Mouse (Mus musculus) mesoderm, embryonic 11.5 days (tissue): ENCODE measurements at regions not wholly inside any gene's neighbourhood (a gene's known extent, or its start where the extent isn't known, plus 50 kb on each side); places are given as distances from the start of the nearest gene placed in this dataset.
A peak's percentile ranks its signal among the peaks of the same experiment; 100 is the strongest.
"Not testable (repeated sequence)": the region's sequence is repeated elsewhere in the genome, so short reads cannot be mapped to it uniquely, and the experiment has no call there.

ENCODE experiments used
- DNase-seq: peaks from one replicate; pipeline ENCODE4 v3.0.0-alpha.2; 2012; ENCODE audit warnings: low read depth, low spot score

- DNase-seq, result no peak
Measured at GRCm38 (mm10) chr13:74969244-74969643, 120.4 kb upstream of the Pcsk1 start.

DNA sequence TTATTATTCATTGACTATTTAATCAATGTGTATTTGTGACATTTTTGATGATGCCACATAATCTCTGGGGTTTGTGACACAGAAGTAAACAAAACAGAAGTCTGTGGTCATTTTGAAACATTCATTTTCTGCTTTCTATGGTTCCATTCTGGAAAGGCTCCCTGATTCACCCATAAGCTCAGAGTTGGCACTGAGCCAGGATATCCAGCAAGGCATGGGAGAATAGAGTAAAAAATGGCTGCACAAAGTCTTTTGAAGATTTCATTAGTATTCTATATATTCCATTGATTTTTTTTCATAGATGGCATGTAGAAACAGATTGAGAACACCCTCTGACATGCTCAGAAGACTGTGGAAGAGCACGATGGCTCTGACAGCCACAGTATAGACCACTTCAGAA lies 133.8 kb upstream of the Pcsk1 start:
- DNase-seq, result no peak

- not testable (repeated sequence) for DNase-seq
Measured at GRCm38 (mm10) chr13:74913655-74914054, 105.0 kb upstream of the Cast start.

DNA sequence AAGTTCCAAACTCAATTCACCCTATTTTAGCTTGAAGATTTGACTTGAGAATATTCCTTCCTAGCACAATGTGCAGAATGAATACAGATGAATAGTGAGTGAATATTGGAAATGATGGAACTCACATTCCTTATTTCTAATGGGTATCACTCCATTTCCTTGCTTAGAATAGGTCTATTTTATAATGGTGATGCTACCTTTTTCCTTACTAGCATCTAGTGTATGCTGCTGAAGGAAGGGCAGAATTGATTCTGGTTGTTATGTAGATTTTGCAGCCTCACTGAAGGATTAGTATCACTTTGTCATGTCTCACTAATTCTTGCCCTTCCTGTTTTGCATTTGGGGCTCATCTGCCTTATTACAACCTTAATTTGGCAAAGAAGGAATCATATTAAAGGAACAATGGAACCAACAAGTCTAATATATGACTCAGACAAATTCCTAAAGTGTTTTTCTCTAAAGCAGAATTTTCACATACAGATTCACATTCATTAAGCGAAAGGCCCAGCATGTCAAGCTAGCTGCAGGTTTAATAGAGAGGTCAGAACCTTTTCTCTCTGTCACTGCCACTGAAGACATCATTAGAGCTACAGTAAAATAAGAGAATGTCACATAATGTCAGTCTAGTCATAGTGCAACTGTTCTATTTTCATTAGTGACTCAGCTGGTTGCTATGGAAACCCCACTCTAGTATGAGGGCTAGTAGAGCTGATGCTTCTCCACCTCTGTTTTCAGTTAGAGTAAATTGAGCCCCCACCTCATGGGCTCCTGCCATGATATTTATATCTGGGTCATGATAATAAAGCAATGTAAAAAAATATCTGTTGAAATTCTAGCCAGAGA lies 94.8 kb upstream of the Cast start:
- peak; percentile 10 for DNase-seq

- no peak for DNase-seq
Measured at GRCm38 (mm10) chr13:74889859-74890469, 81.4 kb upstream of the Cast start.

DNA sequence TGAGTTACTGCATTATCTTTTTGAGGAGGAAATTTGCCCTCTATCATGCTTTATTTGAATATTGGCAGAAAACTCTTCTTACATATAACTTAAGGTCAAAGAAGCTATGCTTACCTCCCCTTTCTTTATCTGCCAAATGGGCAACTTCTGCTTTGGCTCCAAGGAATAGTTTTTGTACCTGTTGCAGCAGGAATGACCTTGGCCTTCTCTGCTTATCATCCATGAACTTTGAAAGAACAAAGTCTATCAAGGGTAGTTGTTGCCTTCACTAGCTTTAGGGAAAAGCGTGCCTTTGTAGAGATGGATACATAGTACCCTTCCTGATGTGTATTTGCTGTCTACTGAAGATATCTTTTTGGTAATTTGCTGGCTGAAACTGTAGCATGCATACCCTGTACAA lies 59.1 kb upstream of the Cast start:
- DNase-seq, result no peak

- DNase-seq, result no peak
Measured at GRCm38 (mm10) chr13:74864000-74864399, 55.4 kb upstream of the Cast start.

- peak; percentile 1 for DNase-seq
Measured at GRCm38 (mm10) chr13:74861373-74861970, 52.9 kb upstream of the Cast start.
